ENCODE assay signal across 8 mouse cellular contexts in genomic region chr8:57468624-57469023, GRCm38 (mm10). TPM values are rescaled to one million over a fixed set of nuclear protein-coding genes. Genes with fewer than 3 reads are reported as not detected.
DNase-seq lines count a peak whose midpoint lies in the region; ATAC-seq lines count a peak whose summit lies in the region.

No protein-coding gene starts in this region.

- peak; percentile 90 for ATAC-seq in megakaryocyte, adult 5-6 weeks (ENCODE audit: poor library complexity, severe bottlenecking)
- no peak for ATAC-seq in activated CD4-positive, CD25-positive, alpha-beta regulatory T cell, adult 4 months

- DNase-seq in retina, postnatal 1 day = peak; percentile 23
- DNase-seq in retina, embryonic 14.5 days (ENCODE audit: low spot score) = no peak
- peak; percentile 28 to 73 for DNase-seq in gastrocnemius, postnatal 4 days (ENCODE audit: low spot score in 2 of 2)
- DNase-seq in kidney, adult 18-20 months = peak; percentile 63
- DNase-seq in spleen, postnatal 10 days (ENCODE audit: low spot score in 2 of 2) = no peak
- DNase-seq in cerebellum, postnatal 4 days (ENCODE audit: low spot score in 2 of 2) = no peak

RNA-seq across cellular contexts. Expression of gene Scrg1, which starts 12.9 kb away (rescaled TPM):
- under 1 TPM in 1 of 2 experiments, not detected in 1; 0.42 TPM for total RNA-seq in gastrocnemius, postnatal 4 days (2021)
- total RNA-seq in megakaryocyte, adult 5-6 weeks (2015) = 16.7 and 27.0 TPM in 2 replicates
- total RNA-seq in megakaryocyte, adult 5-6 weeks (2017) = 2.2 and 10.8 TPM in 2 replicates
- polyA plus RNA-seq in activated CD4-positive, CD25-positive, alpha-beta regulatory T cell, adult 4 months (2017; shearing (Covaris generic)) = not detected

RNA-seq across cellular contexts. Expression of gene Sap30, which starts 19.0 kb away (rescaled TPM):
- 10 to 100 TPM; 25.3 to 31.6 TPM for total RNA-seq in gastrocnemius, postnatal 4 days (2021)
- 85.2 and 101 TPM in 2 replicates for total RNA-seq in megakaryocyte, adult 5-6 weeks (2015)
- total RNA-seq in megakaryocyte, adult 5-6 weeks (2017) = 144 and 145 TPM in 2 replicates
- polyA plus RNA-seq in activated CD4-positive, CD25-positive, alpha-beta regulatory T cell, adult 4 months (2017; shearing (Covaris generic)) = under 1 TPM; 0.94 to 0.99 TPM

RNA-seq across cellular contexts. Expression of gene Hmgb2, which starts 43.1 kb away (rescaled TPM):
- 100 to 1,000 TPM in 1 of 2 experiments, 10 to 100 TPM in 1; 99.6 to 103 TPM for total RNA-seq in gastrocnemius, postnatal 4 days (2021)
- total RNA-seq in megakaryocyte, adult 5-6 weeks (2015) = 624 and 684 TPM in 2 replicates
- 745 and 753 TPM in 2 replicates for total RNA-seq in megakaryocyte, adult 5-6 weeks (2017)
- 100 to 1,000 TPM; 481 to 544 TPM for polyA plus RNA-seq in activated CD4-positive, CD25-positive, alpha-beta regulatory T cell, adult 4 months (2017; shearing (Covaris generic))

Comparison
In these comparisons a context has a peak if more than half of its experiments do, and no peak if none do; other contexts are left out.
1. DNase-seq: peak in retina, postnatal 1 day (single experiment), gastrocnemius, postnatal 4 days (2 of 2) and kidney, adult 18-20 months (single experiment); none in retina, embryonic 14.5 days (single experiment), spleen, postnatal 10 days (0 of 2) and cerebellum, postnatal 4 days (0 of 2).
2. RNA of gene Hmgb2, which starts 43.1 kb away (total RNA-seq): 624 to 753 TPM in megakaryocyte, adult 5-6 weeks; 99.6 to 103 TPM in gastrocnemius, postnatal 4 days; every median in the first group is over 4 times any median in the second.